Mouse (Mus musculus): Measurements from ENCODE around the gene Asna1. TPM values are rescaled to one million over a fixed set of nuclear protein-coding genes. Genes with fewer than 3 reads are reported as not detected.

Gene Asna1
- polyA plus RNA-seq, 1 experiment from 2014 or later = 121 TPM

GRCm38 (mm10) chr8:84997649-84998295 is 27.3 kb downstream of the Asna1 start:
- Histone ChIP-seq H3K36me3 (replicated peaks; ENCODE audit: control insufficient read depth, insufficient read depth) (peaks cover 15% of the 10 kb centered on the region), H3K4me3 (replicated peaks; ENCODE audit: low read length) (no peak overlapping the region), H3K4me2 (replicated peaks) (peak overlapping the region; percentile 1; the same call in 1 of the 2 replicates), H3K9me3 (ENCODE audit: control insufficient read depth, low read length) (no peaks in the 10 kb centered on the region), H3K4me1 (replicated peaks; ENCODE audit: control insufficient read depth, insufficient read depth, low read length) (no peaks in the 10 kb centered on the region; the same call in 1 of the 2 replicates), H3K27me3 (ENCODE audit: control insufficient read depth, insufficient read depth, low read length) (no peaks in the 10 kb centered on the region; the same call in 1 of the 2 replicates), H3K9ac (peak overlapping the region; percentile 28; the same call in 1 of the 2 replicates), H3K27ac (no peak overlapping the region)
- WGBS = 3% methylated on average over 19 of the region's 19 CpGs
- ATAC-seq (ENCODE audit: low FRiP score) = peak; percentile 61
- DNase-seq (ENCODE audit: low spot score) = peak; percentile 85

- H3K4me1 ChIP-seq (replicated peaks; ENCODE audit: control insufficient read depth, insufficient read depth, low read length) = no peaks in the 10 kb centered on the region; the same call in 1 of the 2 replicates
- no peak overlapping the region for H3K4me3 ChIP-seq (replicated peaks; ENCODE audit: low read length)
- ATAC-seq (ENCODE audit: low FRiP score) = no peak
- WGBS = 77% methylated on average over 5 of the region's 5 CpGs
- H3K9me3 ChIP-seq (ENCODE audit: control insufficient read depth, low read length) = no peaks in the 10 kb centered on the region
- H3K36me3 ChIP-seq (replicated peaks; ENCODE audit: control insufficient read depth, insufficient read depth) = peaks cover 11% of the 10 kb centered on the region; the same call in 1 of the 2 replicates
- no peak overlapping the region for H3K27ac ChIP-seq
- DNase-seq (ENCODE audit: low spot score) = no peak
- no peak overlapping the region for H3K9ac ChIP-seq
- H3K4me2 ChIP-seq (replicated peaks) = no peak overlapping the region
- no peaks in the 10 kb centered on the region; the same call in 1 of the 2 replicates for H3K27me3 ChIP-seq (ENCODE audit: control insufficient read depth, insufficient read depth, low read length)
These were observed 28.1 kb downstream of the Asna1 start for GRCm38 (mm10) chr8:84996978-84997377.

DNA sequence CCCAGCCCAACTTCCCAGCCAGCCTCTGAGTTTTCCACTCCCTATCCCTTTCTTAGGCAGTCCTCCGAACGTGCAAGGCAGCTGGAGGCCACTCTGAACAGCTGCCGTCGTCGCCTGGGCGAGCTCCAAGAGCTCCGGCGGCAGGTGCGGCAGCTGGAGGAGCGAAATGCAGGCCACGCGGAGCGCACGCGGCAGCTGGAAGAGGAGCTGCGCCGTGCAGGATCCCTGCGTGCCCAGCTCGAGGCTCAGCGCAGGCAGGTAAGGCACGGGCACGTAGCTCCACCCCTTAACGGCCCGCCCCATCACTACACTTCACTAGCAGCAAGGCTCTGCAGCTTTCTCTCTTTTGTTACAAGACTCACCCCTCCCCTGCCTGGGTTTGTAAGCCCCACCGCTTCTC is 29.4 kb downstream of the Asna1 start:
- Histone ChIP-seq H3K36me3 (replicated peaks; ENCODE audit: control insufficient read depth, insufficient read depth) (peaks cover 11% of the 10 kb centered on the region; the same call in 1 of the 2 replicates), H3K4me1 (replicated peaks; ENCODE audit: control insufficient read depth, insufficient read depth, low read length) (peaks cover 6% of the 10 kb centered on the region; the same call in 1 of the 2 replicates), H3K9ac (no peak overlapping the region), H3K4me2 (replicated peaks) (no peak overlapping the region), H3K27ac (no peak overlapping the region), H3K9me3 (ENCODE audit: control insufficient read depth, low read length) (no peaks in the 10 kb centered on the region), H3K4me3 (replicated peaks; ENCODE audit: low read length) (no peak overlapping the region), H3K27me3 (ENCODE audit: control insufficient read depth, insufficient read depth, low read length) (no peaks in the 10 kb centered on the region; the same call in 1 of the 2 replicates)
- no peak for ATAC-seq (ENCODE audit: low FRiP score)
- DNase-seq (ENCODE audit: low spot score) = no peak
- WGBS = 20% methylated on average over 25 of the region's 25 CpGs

DNA sequence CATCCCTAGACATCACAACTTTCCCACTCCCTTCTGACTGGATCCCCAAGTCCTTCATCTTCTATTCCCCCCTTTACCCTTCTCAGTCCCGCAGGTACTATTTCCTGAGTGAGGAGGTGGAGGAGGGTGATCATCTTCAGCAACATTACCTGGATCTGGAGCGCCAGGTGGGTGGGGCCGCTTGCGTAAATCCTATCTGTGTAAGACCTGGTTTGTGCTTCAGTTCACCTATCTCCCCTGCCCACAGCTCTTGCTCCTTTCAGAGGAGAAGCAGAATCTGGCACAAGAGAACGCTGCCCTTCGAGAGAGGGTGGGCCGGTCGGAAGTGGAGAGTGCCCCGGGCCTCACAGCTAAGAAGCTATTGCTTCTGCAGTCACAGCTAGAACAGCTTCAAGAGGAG is 30.7 kb downstream of the Asna1 start:
- H3K9me3 ChIP-seq (ENCODE audit: control insufficient read depth, low read length) = no peaks in the 10 kb centered on the region
- ATAC-seq (ENCODE audit: low FRiP score) (no peak), DNase-seq (ENCODE audit: low spot score) (no peak)
- no peaks in the 10 kb centered on the region; the same call in 1 of the 2 replicates for H3K27me3 ChIP-seq (ENCODE audit: control insufficient read depth, insufficient read depth, low read length)
- H3K27ac ChIP-seq = no peak overlapping the region
- H3K4me2 ChIP-seq (replicated peaks) = no peak overlapping the region
- H3K4me1 ChIP-seq (replicated peaks; ENCODE audit: control insufficient read depth, insufficient read depth, low read length) = peaks cover 11% of the 10 kb centered on the region
- H3K4me3 ChIP-seq (replicated peaks; ENCODE audit: low read length) = no peak overlapping the region
- H3K36me3 ChIP-seq (replicated peaks; ENCODE audit: control insufficient read depth, insufficient read depth) = peaks cover 11% of the 10 kb centered on the region; the same call in 1 of the 2 replicates
- 97% methylated on average over 9 of the region's 9 CpGs for WGBS
- no peak overlapping the region for H3K9ac ChIP-seq

GRCm38 (mm10) chr8:84990836-84991235 is 34.2 kb downstream of the Asna1 start:
- Histone ChIP-seq H3K27ac (peak overlapping the region; percentile 64; the same call in 1 of the 2 replicates), H3K9me3 (ENCODE audit: control insufficient read depth, low read length) (no peaks in the 10 kb centered on the region), H3K9ac (peak overlapping the region; percentile 73), H3K4me3 (replicated peaks; ENCODE audit: low read length) (peak overlapping the region; percentile 60), H3K4me1 (replicated peaks; ENCODE audit: control insufficient read depth, insufficient read depth, low read length) (peaks cover 13% of the 10 kb centered on the region), H3K36me3 (replicated peaks; ENCODE audit: control insufficient read depth, insufficient read depth) (peaks cover 5% of the 10 kb centered on the region; the same call in 1 of the 2 replicates), H3K27me3 (ENCODE audit: control insufficient read depth, insufficient read depth, low read length) (peaks cover 14% of the 10 kb centered on the region; the same call in 1 of the 2 replicates), H3K4me2 (replicated peaks) (peak overlapping the region; percentile 79)
- peak; percentile 36 for ATAC-seq (ENCODE audit: low FRiP score)
- DNase-seq (ENCODE audit: low spot score) = no peak
- 2% methylated on average over 15 of the region's 15 CpGs for WGBS

DNA sequence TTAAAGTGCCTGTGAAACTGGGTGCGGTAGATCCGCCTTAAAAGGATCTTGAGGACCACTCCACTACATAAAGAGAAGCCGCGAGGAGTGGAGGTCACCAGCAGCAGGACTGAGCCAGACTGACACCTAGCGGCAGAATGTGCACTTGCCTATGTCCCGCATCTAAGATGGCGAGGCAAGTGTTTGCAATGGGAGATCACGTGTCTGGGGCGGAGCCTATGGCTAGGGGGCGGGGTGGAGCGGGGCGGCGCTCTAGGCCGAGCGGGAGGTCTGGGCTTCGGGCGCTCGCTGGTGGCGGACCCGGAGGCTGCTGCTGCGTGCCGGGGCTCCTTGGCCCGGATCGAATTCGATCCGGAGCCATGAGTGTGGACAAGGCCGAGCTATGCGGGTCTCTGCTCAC is 34.7 kb downstream of the Asna1 start, which contains the start of gene Hook2:
Hook2 (plus strand) TSS at position 255 of the 400 bp plus-strand sequence.
- Histone ChIP-seq H3K36me3 (replicated peaks; ENCODE audit: control insufficient read depth, insufficient read depth) (peaks cover 5% of the 10 kb centered on the region; the same call in 1 of the 2 replicates), H3K4me1 (replicated peaks; ENCODE audit: control insufficient read depth, insufficient read depth, low read length) (peaks cover 15% of the 10 kb centered on the region), H3K9ac (peak within 1 kb of the TSS; percentile 73), H3K4me3 (replicated peaks; ENCODE audit: low read length) (peak within 1 kb of the TSS; percentile 60), H3K4me2 (replicated peaks) (peak within 1 kb of the TSS; percentile 79), H3K27me3 (ENCODE audit: control insufficient read depth, insufficient read depth, low read length) (peaks cover 14% of the 10 kb centered on the region; the same call in 1 of the 2 replicates), H3K27ac (peak within 1 kb of the TSS; percentile 77), H3K9me3 (ENCODE audit: control insufficient read depth, low read length) (no peaks in the 10 kb centered on the region)
- WGBS = under 1% methylated on average over 20 of the region's 28 CpGs
- peak; percentile 92 for ATAC-seq (ENCODE audit: low FRiP score)
- DNase-seq (ENCODE audit: low spot score) = peak; percentile 99

DNA sequence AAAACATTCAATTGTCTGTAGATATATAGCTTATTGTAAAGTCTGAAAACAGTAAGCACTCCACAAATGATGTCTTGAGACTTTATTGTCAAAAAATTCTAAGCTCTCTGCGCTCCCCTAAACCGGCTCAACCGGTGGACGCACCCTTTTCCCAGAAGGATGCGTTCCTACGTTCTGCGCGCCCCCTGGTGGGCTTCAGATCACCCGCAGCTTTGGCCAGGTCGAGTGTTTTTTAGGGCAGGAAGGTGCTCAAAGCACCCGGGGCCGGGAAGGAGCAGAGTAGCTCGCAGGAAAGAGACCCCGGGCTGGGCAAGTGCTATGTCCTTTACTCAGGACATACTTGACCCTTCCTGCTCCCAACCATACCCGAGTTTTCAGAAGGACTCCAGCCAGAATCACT is 35.3 kb downstream of the Asna1 start:
- WGBS = under 1% methylated on average over 15 of the region's 15 CpGs
- peak; percentile 86 for DNase-seq (ENCODE audit: low spot score)
- Histone ChIP-seq H3K4me3 (replicated peaks; ENCODE audit: low read length) (peak overlapping the region; percentile 60), H3K9ac (peak overlapping the region; percentile 73), H3K27me3 (ENCODE audit: control insufficient read depth, insufficient read depth, low read length) (peaks cover 15% of the 10 kb centered on the region; the same call in 1 of the 2 replicates), H3K27ac (peak overlapping the region; percentile 77), H3K4me2 (replicated peaks) (peak overlapping the region; percentile 79), H3K36me3 (replicated peaks; ENCODE audit: control insufficient read depth, insufficient read depth) (peaks cover 2% of the 10 kb centered on the region; the same call in 1 of the 2 replicates), H3K9me3 (ENCODE audit: control insufficient read depth, low read length) (no peaks in the 10 kb centered on the region), H3K4me1 (replicated peaks; ENCODE audit: control insufficient read depth, insufficient read depth, low read length) (peaks cover 21% of the 10 kb centered on the region)
- peak; percentile 25 for ATAC-seq (ENCODE audit: low FRiP score)

- WGBS = 17% methylated on average over 15 of the region's 15 CpGs
- no peak for DNase-seq (ENCODE audit: low spot score)
- H3K27me3 ChIP-seq (ENCODE audit: control insufficient read depth, insufficient read depth, low read length) = peaks cover 20% of the 10 kb centered on the region; the same call in 1 of the 2 replicates
- H3K36me3 ChIP-seq (replicated peaks; ENCODE audit: control insufficient read depth, insufficient read depth) = no peaks in the 10 kb centered on the region
- H3K27ac ChIP-seq = no peak overlapping the region
- H3K4me3 ChIP-seq (replicated peaks; ENCODE audit: low read length) = peak overlapping the region; percentile 60; the same call in 1 of the 2 replicates
- no peaks in the 10 kb centered on the region for H3K9me3 ChIP-seq (ENCODE audit: control insufficient read depth, low read length)
- peak overlapping the region; percentile 73 for H3K9ac ChIP-seq
- ATAC-seq (ENCODE audit: low FRiP score) = no peak
- H3K4me1 ChIP-seq (replicated peaks; ENCODE audit: control insufficient read depth, insufficient read depth, low read length) = peaks cover 24% of the 10 kb centered on the region
- H3K4me2 ChIP-seq (replicated peaks) = peak overlapping the region; percentile 79
These were observed 35.8 kb downstream of the Asna1 start for GRCm38 (mm10) chr8:84989311-84989731.

- Histone ChIP-seq H3K27me3 (ENCODE audit: control insufficient read depth, insufficient read depth, low read length) (peaks cover 25% of the 10 kb centered on the region), H3K27ac (no peak overlapping the region), H3K4me1 (replicated peaks; ENCODE audit: control insufficient read depth, insufficient read depth, low read length) (peaks cover 24% of the 10 kb centered on the region), H3K4me2 (replicated peaks) (no peak overlapping the region), H3K9me3 (ENCODE audit: control insufficient read depth, low read length) (no peaks in the 10 kb centered on the region), H3K36me3 (replicated peaks; ENCODE audit: control insufficient read depth, insufficient read depth) (no peaks in the 10 kb centered on the region), H3K9ac (no peak overlapping the region), H3K4me3 (replicated peaks; ENCODE audit: low read length) (no peak overlapping the region)
- 69% methylated on average over 2 of the region's 2 CpGs for WGBS
- no peak for DNase-seq (ENCODE audit: low spot score)
- ATAC-seq (ENCODE audit: low FRiP score) = no peak
These were observed 37.2 kb downstream of the Asna1 start for GRCm38 (mm10) chr8:84987903-84988302.
